ENCODE assay signal across 18 mouse cellular contexts in the genomic region with DNA sequence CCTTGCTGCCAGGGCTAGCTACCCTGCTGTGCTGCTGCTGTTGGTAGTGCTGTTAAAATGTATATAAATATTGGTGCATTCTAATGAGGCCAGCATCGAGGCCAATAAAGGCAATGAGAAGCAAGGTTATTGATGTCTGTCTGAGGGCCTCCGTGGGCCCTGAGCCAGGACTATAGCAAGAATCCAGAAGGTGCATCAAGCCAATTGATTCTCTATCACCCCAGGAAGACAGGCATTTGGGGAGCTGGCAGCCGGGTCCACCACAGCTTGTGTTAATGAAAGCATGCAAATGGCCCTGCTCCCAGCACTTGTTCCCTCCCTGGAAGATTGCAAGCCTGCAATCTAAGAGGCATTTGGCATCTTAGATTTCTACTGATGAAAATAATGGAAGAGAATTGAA. TPM values are rescaled to one million over a fixed set of nuclear protein-coding genes. Genes with fewer than 3 reads are reported as not detected.
A peak's percentile ranks its signal among the peaks of the same experiment; 100 is the strongest.
DNase-seq lines count a peak whose midpoint lies in the region; ATAC-seq and TF ChIP-seq lines count a peak whose summit lies in the region.
"Had no signal": no experiment of that assay in that cellular context is flagged by ENCODE, and none has a peak within 500 bp of the region (broad histone marks: within the 10 kb centered on the region; RNA-seq: fewer than 3 reads in every experiment).

No protein-coding gene starts in this region.

- H3K9ac ChIP-seq in forebrain, postnatal 0 days: no peak overlapping the region
- no peak overlapping the region for H3K9ac ChIP-seq in forebrain, embryonic 12.5 days
- H3K9ac ChIP-seq in midbrain, embryonic 13.5 days (replicated peaks): no peak overlapping the region
- H3K9ac ChIP-seq in midbrain, embryonic 15.5 days: no peak overlapping the region
- H3K9ac ChIP-seq in neural tube, embryonic 14.5 days (replicated peaks; ENCODE audit: low read depth, low read length): no peak overlapping the region
- H3K9ac ChIP-seq: embryonic facial prominence, embryonic 13.5 days had no signal

- no peak overlapping the region for H3K4me3 ChIP-seq in forebrain, postnatal 0 days (ENCODE audit: low read depth, low read length)
- no peak overlapping the region for H3K4me3 ChIP-seq in forebrain, embryonic 12.5 days (replicated peaks)
- no peak overlapping the region for H3K4me3 ChIP-seq in midbrain, embryonic 13.5 days (replicated peaks)
- H3K4me3 ChIP-seq in midbrain, embryonic 15.5 days: no peak overlapping the region
- no peak overlapping the region for H3K4me3 ChIP-seq in neural tube, embryonic 14.5 days (ENCODE audit: low read depth, low read length)
- H3K4me3 ChIP-seq: embryonic facial prominence, embryonic 13.5 days; gastrocnemius, adult 2 months had no signal

- TF ChIP-seq CTCF in forebrain, postnatal 0 days (IDR thresholded peaks at IDR 0.05; ENCODE audit: low read depth): no peak

- no peak; the same call in 1 of the 2 replicates for ATAC-seq in forebrain, postnatal 0 days
- no peak for ATAC-seq in forebrain, embryonic 12.5 days (ENCODE audit: low FRiP score)
- ATAC-seq in midbrain, embryonic 13.5 days: no peak
- ATAC-seq in midbrain, embryonic 15.5 days (replicated peaks): no peak
- ATAC-seq in neural tube, embryonic 14.5 days (ENCODE audit: low read depth): peak; percentile 73
- ATAC-seq: intestine, embryonic 16.5 days had no signal

- no peak overlapping the region for H3K4me2 ChIP-seq in forebrain, postnatal 0 days (ENCODE audit: low read depth)
- H3K4me2 ChIP-seq in forebrain, embryonic 12.5 days: no peak overlapping the region
- H3K4me2 ChIP-seq in midbrain, embryonic 13.5 days (replicated peaks): no peak overlapping the region
- no peak overlapping the region for H3K4me2 ChIP-seq in midbrain, embryonic 15.5 days
- no peak overlapping the region for H3K4me2 ChIP-seq in neural tube, embryonic 14.5 days (ENCODE audit: low read depth, low read length)
- H3K4me2 ChIP-seq: embryonic facial prominence, embryonic 13.5 days had no signal

- H3K27ac ChIP-seq in forebrain, postnatal 0 days (ENCODE audit: low read depth, low read length): no peak overlapping the region
- H3K27ac ChIP-seq in forebrain, embryonic 12.5 days: no peak overlapping the region
- H3K27ac ChIP-seq in midbrain, embryonic 13.5 days: 0 out of 2 replicates have a peak overlapping the region, but pooled peaks have one; percentile 37
- no peak overlapping the region for H3K27ac ChIP-seq in midbrain, embryonic 15.5 days
- no peak overlapping the region; the same call in 1 of the 2 replicates for H3K27ac ChIP-seq in neural tube, embryonic 14.5 days (ENCODE audit: low read depth, low read length)
- H3K27ac ChIP-seq: embryonic facial prominence, embryonic 13.5 days; gastrocnemius, adult 2 months had no signal

- H3K27me3 ChIP-seq in forebrain, postnatal 0 days (ENCODE audit: insufficient read depth, low read length): no peaks in the 10 kb centered on the region
- 0 out of 2 replicates have a peak, but pooled peaks cover 25% of the 10 kb centered on the region for H3K27me3 ChIP-seq in forebrain, embryonic 12.5 days
- peaks cover 7% of the 10 kb centered on the region; the same call in 1 of the 2 replicates for H3K27me3 ChIP-seq in midbrain, embryonic 13.5 days
- H3K27me3 ChIP-seq in midbrain, embryonic 15.5 days (replicated peaks): no peaks in the 10 kb centered on the region
- H3K27me3 ChIP-seq in neural tube, embryonic 14.5 days (ENCODE audit: control insufficient read depth, insufficient read depth, low read length): no peaks in the 10 kb centered on the region

- no peaks in the 10 kb centered on the region for H3K9me3 ChIP-seq in forebrain, postnatal 0 days (ENCODE audit: low read length)
- no peaks in the 10 kb centered on the region for H3K9me3 ChIP-seq in forebrain, embryonic 12.5 days
- H3K9me3 ChIP-seq in midbrain, embryonic 13.5 days: no peaks in the 10 kb centered on the region
- no peaks in the 10 kb centered on the region for H3K9me3 ChIP-seq in midbrain, embryonic 15.5 days
- H3K9me3 ChIP-seq in neural tube, embryonic 14.5 days (ENCODE audit: control insufficient read depth, low read length): no peaks in the 10 kb centered on the region
- H3K9me3 ChIP-seq: embryonic facial prominence, embryonic 13.5 days had no signal

- H3K4me1 ChIP-seq in forebrain, postnatal 0 days (ENCODE audit: insufficient read depth): peaks cover 19% of the 10 kb centered on the region
- peaks cover 17% of the 10 kb centered on the region; the same call in 1 of the 2 replicates for H3K4me1 ChIP-seq in forebrain, embryonic 12.5 days
- peaks cover 11% of the 10 kb centered on the region for H3K4me1 ChIP-seq in midbrain, embryonic 13.5 days (replicated peaks)
- H3K4me1 ChIP-seq in midbrain, embryonic 15.5 days: 0 out of 2 replicates have a peak, but pooled peaks cover 6% of the 10 kb centered on the region
- peaks cover 5% of the 10 kb centered on the region; the same call in 1 of the 2 replicates for H3K4me1 ChIP-seq in neural tube, embryonic 14.5 days (ENCODE audit: control insufficient read depth, insufficient read depth, low read length)

- H3K36me3 ChIP-seq in forebrain, postnatal 0 days (ENCODE audit: insufficient read depth): no peaks in the 10 kb centered on the region
- H3K36me3 ChIP-seq in forebrain, embryonic 12.5 days (replicated peaks): no peaks in the 10 kb centered on the region
- H3K36me3 ChIP-seq in midbrain, embryonic 13.5 days: no peaks in the 10 kb centered on the region
- H3K36me3 ChIP-seq in midbrain, embryonic 15.5 days (replicated peaks): no peaks in the 10 kb centered on the region
- H3K36me3 ChIP-seq in neural tube, embryonic 14.5 days (ENCODE audit: control insufficient read depth, insufficient read depth, low read length): no peaks in the 10 kb centered on the region
- H3K36me3 ChIP-seq: embryonic facial prominence, embryonic 13.5 days had no signal

- DNase-seq in forebrain, postnatal 0 days: peak; percentile 50
- DNase-seq in cerebellum, adult 8-10 months: peak; percentile 25
- no peak for DNase-seq in thymus, postnatal 25 days
- no peak for DNase-seq in frontal cortex, postnatal 10 days (ENCODE audit: low spot score in 2 of 2)
- DNase-seq: adrenal gland, adult 8-10 months; gastrocnemius, adult 2 months; heart, postnatal 4 days; lung, postnatal 36 days had no signal

- WGBS in forebrain, postnatal 0 days: 13% methylated on average over 3 of the region's 3 CpGs
- WGBS in forebrain, embryonic 12.5 days: 40% methylated on average over 3 of the region's 3 CpGs
- WGBS in midbrain, embryonic 13.5 days: 25% methylated on average over 3 of the region's 3 CpGs
- 27% methylated on average over 3 of the region's 3 CpGs for WGBS in midbrain, embryonic 15.5 days
- WGBS in neural tube, embryonic 14.5 days: 12% methylated on average over 3 of the region's 3 CpGs

RNA-seq across cellular contexts. Expression of a gene that starts 54.8 kb away (rescaled TPM):
- 45.7 and 51.9 TPM in 2 replicates for total RNA-seq in forebrain, postnatal 0 days (2014; rRNA removed)
- 4.1 and 6.2 TPM in 2 replicates for polyA plus RNA-seq in forebrain, postnatal 0 days (2015; fragmentation: Nextera tagmentation; extraction: Ambion mirVana)
- 0.75 and 1.4 TPM in 2 replicates for polyA plus RNA-seq in forebrain, embryonic 12.5 days (2016; fragmentation: Nextera tagmentation; extraction: Ambion mirVana)
- 1.7 and 2.9 TPM in 2 replicates for polyA plus RNA-seq in midbrain, embryonic 13.5 days (2015; fragmentation: Nextera tagmentation; extraction: Ambion mirVana)
- 6.0 and 6.6 TPM in 2 replicates for polyA plus RNA-seq in midbrain, embryonic 15.5 days (2015; fragmentation: Nextera tagmentation; extraction: Ambion mirVana)
- polyA plus RNA-seq in neural tube, embryonic 14.5 days (2014; fragmentation: Nextera tagmentation; extraction: Ambion mirVana): 4.1 and 6.6 TPM in 2 replicates
- total RNA-seq: gastrocnemius, adult 2 months; granulocyte monocyte progenitor cell, adult 5-6 weeks had no signal
- polyA plus RNA-seq: heart, embryonic 14.5 days; kidney, embryonic 16.5 days; spleen, adult 2 months had no signal

Comparison
In these comparisons a context has a peak if more than half of its experiments do, and no peak if none do; other contexts are left out.
1. DNase-seq: peak in forebrain, postnatal 0 days (single experiment) and cerebellum, adult 8-10 months (single experiment); none in thymus, postnatal 25 days (single experiment) and frontal cortex, postnatal 10 days (0 of 2).